Mouse (Mus musculus) ES-CJ7 (cell line): ENCODE measurements around the gene Dcaf5.

Source experiments
- DNase-seq: peaks from one replicate; pipeline ENCODE4 v3.0.0; 2011; ENCODE audit warnings: low read depth, low spot score

Dcaf5 gene

DNA sequence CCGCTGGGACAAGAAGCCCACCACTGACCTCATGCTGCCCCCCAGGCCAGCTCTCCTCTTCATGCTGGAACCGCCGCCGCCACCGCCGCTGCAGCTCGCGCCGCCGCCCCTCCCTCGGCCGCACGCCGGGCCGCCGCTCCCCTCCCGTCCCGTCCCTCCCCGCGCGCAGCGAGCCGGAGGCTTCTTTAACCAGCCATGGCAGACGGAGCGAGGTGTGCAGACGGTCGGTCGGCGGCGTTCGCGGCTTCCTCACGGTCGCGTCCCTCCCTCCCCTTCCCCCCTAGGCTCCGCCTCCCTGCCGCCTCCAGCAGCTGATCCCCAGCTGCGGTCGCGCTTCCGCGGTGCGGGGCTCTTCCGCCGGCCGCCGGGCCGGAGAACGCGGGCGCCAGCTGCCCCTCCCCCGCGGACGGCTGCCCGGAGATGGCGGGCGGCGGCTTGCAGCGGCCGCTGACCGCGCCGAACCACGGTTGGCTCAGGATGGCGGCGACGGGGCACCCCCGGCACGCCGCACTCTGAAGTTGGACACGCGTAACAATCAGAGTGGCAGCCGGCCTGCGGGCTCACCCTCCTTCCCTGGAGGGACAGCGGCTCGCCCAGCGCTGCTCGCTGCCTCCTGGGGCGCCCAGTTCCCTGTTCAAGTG, at the start of gene Dcaf5:
Gene Dcaf5 (minus strand): TSS at position 266 of the 641 bp plus-strand sequence.
- DNase-seq, result peak; percentile 71

DNA sequence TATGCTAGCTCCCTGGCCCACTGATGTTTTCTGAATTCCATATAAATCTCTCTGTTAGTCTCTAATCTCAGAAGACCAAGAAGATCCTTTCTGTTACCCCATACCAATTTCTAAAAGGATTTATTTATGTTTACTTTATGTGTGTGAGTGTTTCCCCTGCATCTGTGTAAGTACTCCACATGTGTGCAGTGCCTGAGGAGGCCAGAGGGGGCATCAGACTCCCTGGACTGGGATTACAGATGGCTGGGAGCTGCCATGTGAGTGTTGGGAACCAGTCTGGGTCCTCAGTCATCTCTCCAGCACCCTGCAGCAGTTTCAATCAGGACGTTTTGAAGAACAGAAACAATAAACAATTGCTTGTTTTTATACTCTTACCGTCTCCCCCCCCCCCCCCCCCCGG, 47.0 kb upstream of the Dcaf5 start:
- DNase-seq, result peak; percentile 51

DNA sequence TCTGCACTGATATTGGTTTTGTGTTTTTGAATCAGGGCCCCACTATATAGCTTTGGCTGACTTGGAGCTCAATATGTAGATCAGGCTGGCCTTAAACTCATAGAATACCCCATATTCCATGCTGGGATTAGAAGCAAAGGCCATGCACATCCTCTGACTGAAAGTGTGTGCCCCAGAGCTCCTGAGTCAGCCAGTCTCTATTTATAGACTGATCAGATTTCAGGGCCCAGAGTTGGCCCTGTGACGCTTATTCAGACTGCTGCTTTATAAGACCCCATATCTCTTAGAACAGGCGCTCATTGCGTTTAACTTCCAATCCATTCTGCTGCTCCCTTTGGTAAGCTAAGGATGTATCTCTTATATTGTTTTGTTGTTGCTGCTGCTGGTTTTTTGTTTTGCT, 43.6 kb upstream of the Dcaf5 start:
- no peak for DNase-seq

DNA sequence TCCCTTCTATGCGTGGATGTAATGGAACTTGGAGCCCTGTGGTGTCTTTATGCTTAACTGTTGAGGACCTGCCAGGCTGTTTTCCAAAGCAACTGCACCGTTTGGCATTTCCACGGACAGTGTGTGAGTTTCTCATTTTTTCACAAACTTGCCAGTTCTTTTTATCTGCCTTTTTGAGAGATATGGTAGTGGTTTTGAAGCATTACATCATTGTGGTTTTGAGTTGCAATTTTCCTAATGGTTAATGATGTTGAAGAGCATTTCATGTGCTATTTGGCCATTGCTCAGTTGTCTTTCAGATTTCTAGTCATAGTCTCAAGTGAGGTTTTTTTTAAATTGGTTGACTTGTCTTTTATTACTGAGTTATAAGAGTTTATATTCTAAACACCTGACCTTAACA, 37.3 kb upstream of the Dcaf5 start:
- DNase-seq, result no peak

DNA sequence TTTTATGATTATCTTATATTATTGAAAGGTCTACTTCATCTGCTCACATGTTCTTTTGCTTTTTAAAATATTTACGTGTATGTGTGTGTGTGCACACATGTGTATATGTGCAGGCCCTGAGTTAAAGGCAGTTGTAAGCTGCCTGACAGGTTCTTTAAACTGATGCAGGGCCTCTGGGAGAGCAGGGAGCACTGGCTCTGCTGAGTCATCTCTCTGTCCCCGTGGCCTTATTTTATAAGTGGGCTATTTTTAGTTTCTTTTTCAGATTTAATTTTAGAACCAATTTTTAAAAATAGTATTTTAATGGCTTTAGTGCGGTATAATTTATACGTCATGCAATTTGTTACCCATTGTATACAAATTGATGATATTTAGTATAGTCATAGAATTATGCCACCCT, 35.5 kb upstream of the Dcaf5 start:
- no peak for DNase-seq

DNA sequence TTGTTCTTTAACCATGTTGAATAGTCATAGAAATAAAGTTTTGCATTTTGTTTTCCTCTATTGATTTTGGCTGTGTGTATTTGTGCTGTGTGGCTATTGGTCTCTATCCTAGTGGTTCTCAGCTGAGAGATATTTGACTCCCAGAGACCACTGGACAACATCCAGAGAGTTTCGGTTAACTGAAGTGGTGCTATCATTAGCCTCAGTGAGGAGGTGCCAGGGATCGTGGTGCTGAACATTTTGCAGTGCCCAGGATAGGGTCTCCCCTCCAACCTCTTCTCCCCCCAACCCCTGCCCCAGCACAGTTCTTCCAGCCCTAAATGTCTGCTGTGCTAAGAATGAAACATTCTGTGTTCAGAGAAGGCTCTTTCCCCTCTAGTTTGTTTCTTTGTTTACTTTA, 33.8 kb upstream of the Dcaf5 start:
- no peak for DNase-seq

DNA sequence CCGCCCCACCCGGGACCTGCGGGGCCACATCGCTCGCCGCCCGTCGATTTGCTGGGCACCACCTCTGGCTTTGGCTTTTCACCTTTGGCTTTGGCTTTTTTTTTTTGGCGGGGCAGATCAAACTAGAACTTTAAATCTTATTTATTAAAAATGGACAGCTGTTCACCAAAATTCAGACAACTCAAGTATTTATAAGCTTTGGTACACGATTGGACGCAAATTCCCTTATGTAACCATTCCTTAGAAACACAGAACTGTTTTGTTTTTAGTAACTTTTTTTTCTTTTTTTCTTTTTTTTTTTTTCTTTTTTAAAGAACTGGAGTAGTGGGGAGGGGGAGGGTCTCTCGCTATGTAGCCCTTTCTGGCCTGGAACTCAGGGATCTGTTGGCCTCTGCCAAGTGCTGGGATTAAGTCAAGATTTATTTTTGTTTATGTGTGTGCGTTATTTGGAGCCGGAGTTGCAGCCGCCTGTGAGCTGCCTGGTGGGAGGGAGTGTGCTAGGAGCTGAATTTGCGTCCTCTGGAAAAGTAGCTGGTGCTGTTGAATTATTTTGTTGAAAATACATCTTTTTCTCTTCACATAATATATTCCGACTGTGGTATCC, 27.4 kb upstream of the Dcaf5 start:
- no peak for DNase-seq

DNA sequence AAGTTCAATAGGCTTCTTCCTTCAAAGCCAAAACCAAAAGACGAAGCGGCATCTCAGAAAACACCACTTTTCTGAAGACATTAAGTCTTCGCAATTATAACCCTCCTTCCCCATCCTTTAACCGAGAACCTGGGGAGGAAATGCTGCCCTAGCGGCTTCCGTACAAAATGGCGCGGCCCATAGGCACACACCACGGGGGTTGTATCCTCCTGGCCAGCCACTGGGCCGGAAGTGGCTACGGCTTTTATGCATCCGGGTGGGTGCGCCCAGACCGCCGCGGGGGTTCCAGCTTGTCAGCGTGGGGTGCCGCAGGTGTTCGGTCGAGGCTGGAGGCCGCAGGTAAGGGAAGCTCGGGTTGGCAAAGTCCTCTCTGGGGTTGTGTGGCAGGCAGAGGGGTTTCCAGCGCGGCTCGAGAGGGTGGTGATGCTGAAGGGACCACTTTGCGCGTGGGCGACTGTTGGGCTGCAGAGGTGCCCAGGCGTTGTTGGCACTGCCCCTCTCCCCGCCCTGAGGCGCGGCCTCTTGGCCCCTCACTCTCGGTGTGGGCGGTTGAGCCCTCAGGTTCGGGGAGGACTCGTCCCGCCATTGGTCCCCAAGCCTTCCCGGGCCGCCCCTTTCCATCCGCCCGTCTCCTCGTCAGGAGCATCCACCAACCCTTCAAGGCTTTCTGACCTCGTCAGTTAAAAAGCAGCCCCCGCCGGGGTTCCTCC, 26.7 kb upstream of the Dcaf5 start, which contains the start of gene Exd2:
Gene Exd2 (plus strand): TSS at position 154 of the 710 bp plus-strand sequence.
- peak; percentile 90 for DNase-seq

DNA sequence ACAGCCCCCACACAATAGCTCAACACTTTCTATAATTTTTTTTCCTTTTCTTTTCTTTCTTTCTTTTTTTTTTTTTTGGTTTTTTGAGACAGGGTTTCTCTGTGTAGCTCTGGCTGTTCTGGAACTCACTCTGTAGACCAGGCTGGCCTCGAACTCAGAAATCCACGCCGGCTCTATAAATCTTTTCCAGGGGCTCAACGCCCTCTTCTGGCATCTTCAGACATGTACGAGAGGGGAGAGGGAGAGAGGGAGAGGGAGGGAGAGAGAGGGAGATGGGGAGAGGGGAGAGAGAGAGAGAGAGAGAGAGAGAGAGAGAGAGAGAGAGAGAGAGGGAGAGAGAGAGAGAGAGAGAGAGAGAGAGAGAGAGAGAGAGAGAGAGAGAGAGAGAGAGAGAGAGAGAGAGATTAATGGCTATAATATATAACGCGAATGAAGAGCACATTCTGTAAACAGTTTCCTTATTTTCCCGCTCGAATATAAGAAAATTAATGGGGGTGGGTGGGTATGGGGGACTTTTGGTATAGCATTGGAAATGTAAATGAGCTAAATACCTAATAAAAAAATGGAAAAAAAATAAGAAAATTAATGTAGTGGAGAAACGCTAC, 26.0 kb upstream of the Dcaf5 start:
- DNase-seq, result peak; percentile 75

DNA sequence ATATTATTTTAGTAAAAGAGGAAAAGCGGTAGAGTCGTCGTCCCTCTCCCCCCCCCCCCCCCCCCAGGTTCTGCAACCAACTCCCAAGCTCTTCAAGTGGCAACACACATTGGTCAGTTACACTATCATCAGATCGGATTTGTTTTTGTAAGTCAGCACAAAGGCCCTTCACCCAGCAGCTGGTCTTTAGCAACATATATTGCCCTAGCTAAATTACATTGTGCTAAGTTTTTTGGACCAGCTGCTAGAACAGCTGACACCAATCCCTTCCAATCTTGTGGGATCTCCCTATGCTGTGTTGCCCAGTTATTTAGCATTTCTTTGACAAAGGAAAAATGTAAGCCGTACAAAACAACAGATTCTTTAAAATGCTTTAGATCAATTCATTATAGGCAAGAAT, 21.6 kb upstream of the Dcaf5 start:
- no peak for DNase-seq

DNA sequence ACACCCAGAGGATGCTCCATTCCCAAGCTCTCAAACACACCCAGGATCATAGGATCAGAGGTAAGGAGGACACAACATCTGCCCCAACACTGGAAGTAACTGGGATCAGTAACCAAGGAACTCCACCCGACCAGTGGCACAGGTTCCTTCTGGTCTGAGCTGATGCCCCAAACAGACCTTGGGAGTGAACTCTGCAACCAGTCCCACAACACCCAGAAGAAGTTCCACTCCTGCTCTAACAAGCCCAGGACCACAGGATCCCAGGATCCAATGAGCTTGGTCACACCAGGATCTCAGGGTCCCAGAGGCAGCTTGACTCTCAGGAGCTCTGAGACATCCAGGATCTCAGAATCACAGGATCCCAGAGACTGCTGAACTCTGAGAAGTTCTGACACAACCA, 17.1 kb upstream of the Dcaf5 start:
- no peak for DNase-seq

DNA sequence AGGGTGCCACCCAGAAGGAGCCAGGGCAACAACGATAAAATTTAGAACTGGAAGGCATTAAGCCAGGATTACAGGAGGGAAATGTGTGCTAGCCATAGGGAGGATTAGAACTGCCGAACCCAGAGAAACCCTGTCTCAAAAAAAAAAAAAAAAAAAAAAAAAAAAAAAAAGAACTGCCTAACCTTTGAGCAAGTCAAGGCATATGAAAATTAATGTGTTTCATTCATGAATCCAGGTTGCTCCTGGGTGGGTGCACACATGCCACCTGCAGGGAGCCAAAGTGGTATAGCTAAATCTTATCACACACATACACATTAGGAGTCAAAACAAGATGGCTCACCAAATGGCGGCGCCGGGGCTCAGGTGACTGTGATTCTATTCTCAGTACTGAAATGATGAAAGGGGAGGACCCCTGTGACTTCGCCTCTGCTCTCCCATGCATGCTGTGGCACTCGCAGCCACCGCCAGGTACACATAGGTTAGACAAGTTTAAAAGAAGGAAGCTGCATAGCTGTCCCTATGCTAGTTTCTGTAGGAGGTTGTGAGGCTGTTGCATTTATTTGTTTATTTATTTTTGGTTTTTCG, 8.2 kb upstream of the Dcaf5 start:
- DNase-seq, result no peak

DNA sequence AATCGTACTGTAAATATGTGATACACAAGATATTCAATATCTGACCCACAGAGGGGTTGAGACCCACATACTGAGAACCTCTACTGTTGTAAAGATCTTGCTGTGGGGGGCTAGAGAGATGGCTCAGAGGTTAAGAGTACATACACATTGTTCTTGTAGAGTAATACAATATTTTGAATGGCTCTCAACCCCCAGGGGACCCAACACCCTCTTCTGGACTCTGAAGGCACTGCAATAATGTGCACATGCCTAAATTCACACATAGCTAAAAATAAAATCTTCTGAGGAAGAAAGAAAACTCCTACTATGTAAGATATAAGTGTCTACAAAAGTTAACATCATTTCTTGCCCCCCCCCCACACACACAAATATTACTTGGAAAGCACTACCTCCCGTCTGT, 4.6 kb upstream of the Dcaf5 start:
- no peak for DNase-seq

DNA sequence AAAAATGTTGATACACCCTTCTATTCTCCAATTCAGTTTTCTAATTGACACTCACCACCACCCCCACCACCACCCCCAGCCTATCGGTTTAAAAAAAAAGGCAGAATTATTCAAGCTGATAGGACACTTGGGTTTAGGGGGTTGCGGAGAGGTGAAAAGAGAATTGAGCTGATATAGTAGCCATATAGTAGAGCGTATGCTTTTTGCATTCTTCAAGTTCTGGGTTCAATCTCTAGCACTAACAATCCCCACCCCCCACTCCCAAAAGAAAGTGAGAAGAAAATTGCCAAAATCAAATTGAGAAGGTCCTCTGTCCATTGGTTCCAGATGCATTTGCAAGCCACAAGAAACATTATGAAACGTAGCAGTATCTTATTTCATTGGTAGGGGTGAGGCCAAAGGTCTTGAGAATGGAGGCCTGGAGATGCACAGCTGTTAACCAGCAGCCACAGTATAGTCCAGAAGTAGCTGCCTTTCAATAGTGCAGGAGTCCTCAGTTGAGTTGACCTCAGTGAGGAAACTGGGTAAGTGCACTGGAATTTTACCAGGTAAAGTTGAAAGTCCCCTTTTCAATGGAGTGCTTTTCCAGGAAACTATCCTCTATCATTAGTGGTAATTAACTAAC, 762 bp upstream of the Dcaf5 start:
- DNase-seq, result no peak

DNA sequence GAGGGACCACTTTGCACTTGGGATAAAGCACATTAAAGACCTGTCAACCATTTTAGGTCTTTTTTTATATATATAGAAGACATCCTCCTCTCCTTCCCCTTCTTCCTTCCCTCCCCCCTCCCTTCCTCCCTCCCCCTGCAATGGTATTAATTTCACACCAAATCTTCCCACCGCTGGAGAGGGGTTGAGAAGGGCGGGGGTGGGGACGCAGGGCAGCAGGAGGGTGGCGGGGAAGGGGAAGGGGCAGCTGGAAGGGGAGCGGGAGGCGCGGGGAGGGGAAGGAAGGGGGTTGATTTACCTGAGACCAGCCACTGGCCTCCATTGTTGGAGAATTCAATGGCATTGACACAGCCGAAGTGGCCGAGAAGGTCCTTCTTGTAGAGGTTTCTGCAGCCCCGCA, 514 bp downstream of the Dcaf5 start:
- DNase-seq, result peak; percentile 11

DNA sequence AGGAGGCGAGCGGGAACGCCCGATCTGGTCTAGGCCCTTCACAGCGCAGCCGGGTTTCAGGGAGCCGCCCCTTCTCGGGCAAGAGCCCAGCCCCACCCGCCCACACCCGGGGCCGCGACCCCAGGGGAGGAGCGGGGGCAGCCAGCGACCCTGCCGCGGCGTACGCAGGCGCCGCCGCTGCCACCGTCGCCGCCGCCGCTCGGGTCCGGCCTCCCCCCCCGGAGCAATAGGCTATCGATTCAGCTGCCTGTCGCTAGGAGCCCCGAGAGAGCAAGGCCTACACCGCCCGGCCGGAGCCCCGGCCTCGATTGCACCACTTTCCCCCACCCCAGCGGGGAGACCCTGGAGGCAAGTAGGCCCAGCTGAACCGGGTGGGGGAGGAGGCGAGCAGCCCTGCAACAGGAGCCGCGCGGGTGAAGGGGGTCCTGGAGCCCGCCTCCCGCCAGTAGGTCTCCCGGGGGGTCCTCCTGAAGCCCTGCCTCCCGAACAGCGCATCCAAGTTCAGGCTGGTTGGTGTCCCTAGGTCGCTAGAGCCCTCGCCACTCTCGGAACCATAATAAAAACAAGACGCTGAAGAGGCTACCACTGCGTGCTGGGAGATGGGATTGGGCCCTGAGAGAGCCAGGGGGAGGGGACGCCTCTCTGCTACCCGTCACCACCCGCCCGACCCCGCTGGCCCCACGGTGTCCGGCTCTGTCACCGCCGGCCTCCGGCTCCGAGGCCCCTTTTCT, 1.3 kb downstream of the Dcaf5 start:
- DNase-seq, result peak; percentile 66

DNA sequence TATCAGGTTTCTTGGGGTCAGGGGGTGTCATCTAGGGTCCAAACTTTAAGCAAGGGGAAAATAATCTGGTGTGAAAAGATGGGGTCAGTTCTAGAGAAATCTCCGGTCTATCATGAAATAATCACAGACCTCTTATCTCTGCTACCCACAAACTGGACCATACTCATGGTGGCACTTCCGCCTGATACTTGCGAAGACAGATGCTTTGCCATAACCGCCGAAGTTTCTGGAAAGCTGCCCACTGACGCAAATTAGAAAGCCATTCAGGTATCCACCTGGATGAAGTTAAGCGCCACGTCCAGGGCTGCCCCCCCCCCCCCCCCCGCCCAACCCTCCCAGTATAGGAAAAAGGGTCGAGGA, 1.8 kb downstream of the Dcaf5 start:
- no peak for DNase-seq

DNA sequence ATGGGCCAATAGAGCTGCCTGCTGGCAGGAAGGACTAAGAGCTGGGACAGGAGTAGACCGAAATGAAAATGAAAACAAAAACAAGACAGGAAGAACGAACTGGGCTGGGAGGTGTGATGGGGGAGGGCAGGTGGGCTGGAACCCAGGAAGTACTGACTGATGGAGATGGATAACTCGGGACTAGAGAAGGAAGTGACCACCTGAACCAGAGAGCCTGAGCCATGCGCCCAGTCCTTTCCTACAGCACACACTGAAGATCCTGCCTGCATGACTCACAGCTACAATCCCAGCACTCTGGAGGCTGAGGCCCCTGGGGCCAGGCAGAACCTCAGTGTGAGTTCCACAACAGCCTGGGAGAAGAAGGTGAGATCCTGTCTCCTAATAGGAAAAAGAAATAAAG, 3.1 kb downstream of the Dcaf5 start:
- no peak for DNase-seq

DNA sequence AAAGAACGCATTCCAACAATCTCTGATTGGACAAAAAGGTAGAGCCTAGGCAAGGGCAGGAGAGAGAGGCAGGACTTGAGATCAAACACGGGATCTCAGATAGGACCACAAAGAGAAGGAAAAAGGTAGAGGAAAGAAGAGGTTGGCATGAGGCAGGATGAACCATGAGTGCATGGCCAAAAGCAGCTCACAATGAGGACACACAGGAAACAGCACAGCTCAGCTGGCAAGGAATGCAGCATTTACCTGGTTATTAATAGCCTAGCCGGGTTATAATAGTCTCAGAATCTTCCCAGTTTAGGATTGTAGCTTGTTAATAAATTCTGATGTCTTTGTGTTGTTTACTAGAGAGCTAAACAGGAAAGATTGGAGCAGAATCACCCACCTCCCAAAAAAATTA, 8.7 kb downstream of the Dcaf5 start:
- no peak for DNase-seq

DNA sequence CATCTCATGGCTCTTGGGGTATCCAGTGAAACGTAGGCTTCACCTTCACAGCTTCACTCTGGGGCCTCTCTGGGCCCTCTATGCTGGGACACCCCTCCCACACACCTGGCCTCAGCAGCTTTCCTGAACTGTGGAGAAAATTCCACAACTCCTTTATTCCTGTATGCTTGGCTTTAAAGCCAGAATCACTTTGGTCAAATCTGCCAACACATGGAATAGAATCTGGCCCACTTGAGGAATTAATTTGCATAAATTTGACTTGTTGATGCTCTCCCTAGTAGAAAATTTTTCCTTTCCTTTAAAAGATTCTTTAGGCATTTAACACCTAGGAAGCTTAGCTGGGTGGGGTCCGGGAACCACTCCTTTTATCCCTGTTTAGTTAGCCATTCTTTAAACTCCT, 21.3 kb downstream of the Dcaf5 start:
- DNase-seq, result no peak

DNA sequence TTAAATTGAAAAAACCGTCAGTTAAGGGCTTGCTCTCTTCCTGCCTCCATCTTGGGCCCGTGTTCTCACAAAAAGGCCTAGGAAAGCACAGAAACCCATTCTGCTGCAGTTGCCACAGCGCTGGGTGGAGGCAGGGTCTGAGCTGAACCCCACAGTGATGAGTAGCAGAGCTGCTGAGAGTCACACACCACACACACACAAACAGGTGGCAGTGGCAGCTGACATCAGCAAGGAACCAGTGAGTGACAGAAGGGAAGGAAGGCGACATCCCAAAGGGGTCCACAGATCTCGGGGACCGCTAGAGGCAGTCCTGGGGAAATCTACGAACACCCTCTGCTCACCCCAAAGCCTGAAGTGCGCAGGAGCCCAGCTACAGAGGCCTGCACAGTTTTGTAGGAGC, 25.5 kb downstream of the Dcaf5 start:
- no peak for DNase-seq
